Mouse (Mus musculus) lung, postnatal 0 days (tissue): ENCODE data around the gene Fam178b. TPM values are rescaled to one million over a fixed set of nuclear protein-coding genes. Genes with fewer than 3 reads are reported as not detected.

Source experiments
- ATAC-seq: fragments of 200-750 bp; cut with Nextera tagmentation; 2 replicates; pipeline ENCODE4 v1.8.0; 2017; ENCODE audit warnings: moderate library complexity
- DNase-seq: peaks from one replicate; pipeline ENCODE4 v3.0.0-alpha.2; 2016; ENCODE audit warnings: low spot score
- H3K27ac ChIP-seq: fragments of 300-500 bp; sonication (generic); 2 replicates; pipeline ENCODE4 v1.5.1; 2014; ENCODE audit warnings: antibody characterized with exemption, mild to moderate bottlenecking, low read length, mixed read lengths
- H3K27me3 ChIP-seq: fragments of 300-500 bp; sonication (generic); replicated peaks from 2 replicates; pipeline ENCODE4 v1.6.1; 2014; ENCODE audit warnings: low read length, mixed read lengths; ENCODE audit not compliant: insufficient read depth
- H3K36me3 ChIP-seq: fragments of 300-500 bp; sonication (generic); 2 replicates; pipeline ENCODE4 v1.6.1; 2014; ENCODE audit warnings: low read length, mixed read lengths; ENCODE audit not compliant: insufficient read depth
- H3K4me1 ChIP-seq: fragments of 300-500 bp; sonication (generic); 2 replicates; pipeline ENCODE4 v1.6.1; 2014; ENCODE audit warnings: antibody characterized with exemption, low read depth, low read length, mixed read lengths; ENCODE audit not compliant: insufficient read depth
- H3K4me2 ChIP-seq: fragments of 300-500 bp; sonication (generic); replicated peaks from 2 replicates; pipeline ENCODE4 v1.6.1; 2014; ENCODE audit warnings: low read depth, mild to moderate bottlenecking, low read length, moderate library complexity, mixed read lengths
- H3K4me3 ChIP-seq: fragments of 300-500 bp; sonication (generic); 2 replicates; pipeline ENCODE4 v1.5.1; 2014; ENCODE audit warnings: low read depth, low read length
- H3K9ac ChIP-seq: fragments of 300-500 bp; sonication (generic); replicated peaks from 2 replicates; pipeline ENCODE4 v1.6.1; 2014; ENCODE audit warnings: low read depth, mild to moderate bottlenecking
- H3K9me3 ChIP-seq: fragments of 300-500 bp; sonication (generic); 2 replicates; pipeline ENCODE4 v1.6.1; 2016; ENCODE audit warnings: low read length, mixed read lengths
- CTCF ChIP-seq: IDR thresholded peaks from 2 replicates; pipeline ENCODE4 v1.5.1; 2016; ENCODE audit warnings: antibody characterized with exemption, mild to moderate bottlenecking
- EP300 ChIP-seq: IDR thresholded peaks from 2 replicates; pipeline ENCODE4 v1.6.1; 2016; ENCODE audit warnings: antibody characterized with exemption, mild to moderate bottlenecking, control low read depth
- WGBS: fragments of 180-500 bp; shearing (Covaris S2); extraction: QIAGEN DNeasy Blood & Tissue Kit; methylation state at CpG from one replicate; pipeline ENCODE4 v1.1.7; 2014; 5-methylcytosine and 5-hydroxymethylcytosine counted together
- polyA plus RNA-seq: library from polyadenylated mRNA; unstranded; fragments of >200 nt; fragmentation: Nextera tagmentation; extraction: Ambion mirVana; gene quantifications from 2 replicates; pipeline ENCODE4 v1.2.1, GENCODE M21; 2015

Fam178b gene
- polyA plus RNA-seq, 1 experiment from 2014 or later: 5.1 TPM

DNA sequence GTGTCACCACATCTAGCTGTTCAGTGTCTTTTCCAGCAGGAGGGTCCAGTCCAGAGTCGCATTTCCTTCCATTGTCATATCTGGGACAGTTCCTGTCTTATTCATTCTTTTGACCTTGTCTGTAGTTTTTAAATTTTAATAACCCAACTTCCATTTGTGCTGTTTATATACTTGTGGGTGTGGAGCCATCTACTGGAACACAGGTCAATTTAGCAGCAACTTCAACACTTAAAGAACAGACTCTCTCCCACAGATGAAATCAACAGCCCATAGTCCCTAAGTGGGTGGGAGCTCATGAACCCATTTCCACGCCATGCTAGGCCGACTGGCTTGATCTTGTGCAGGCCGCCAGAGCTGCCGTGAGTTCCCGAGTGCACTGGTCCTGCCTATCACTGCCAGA lies 13.4 kb upstream of the Fam178b start:
- TF ChIP-seq CTCF: no peak
- no peak overlapping the region for H3K4me2 ChIP-seq
- no peaks in the 10 kb centered on the region for H3K9me3 ChIP-seq
- no peak overlapping the region for H3K9ac ChIP-seq
- H3K4me3 ChIP-seq: no peak overlapping the region
- ATAC-seq (no peak), DNase-seq (peak; percentile 7)
- H3K36me3 ChIP-seq: 0 out of 2 replicates have a peak, but pooled peaks cover 4% of the 10 kb centered on the region
- H3K27ac ChIP-seq: no peak overlapping the region
- WGBS: 59% methylated on average over 6 of the region's 6 CpGs
- peaks cover 4% of the 10 kb centered on the region; the same call in 1 of the 2 replicates for H3K4me1 ChIP-seq
- H3K27me3 ChIP-seq: no peaks in the 10 kb centered on the region

- WGBS: 78% methylated on average over 6 of the region's 6 CpGs
- H3K36me3 ChIP-seq: 0 out of 2 replicates have a peak, but pooled peaks cover 4% of the 10 kb centered on the region
- peaks cover 4% of the 10 kb centered on the region; the same call in 1 of the 2 replicates for H3K4me1 ChIP-seq
- DNase-seq: no peak
- H3K9ac ChIP-seq: no peak overlapping the region
- H3K9me3 ChIP-seq: no peaks in the 10 kb centered on the region
- no peak overlapping the region for H3K4me3 ChIP-seq
- no peak for ATAC-seq
- no peaks in the 10 kb centered on the region for H3K27me3 ChIP-seq
- TF ChIP-seq CTCF (no peak), EP300 (no peak)
- H3K27ac ChIP-seq: no peak overlapping the region
- no peak overlapping the region for H3K4me2 ChIP-seq
Measured at GRCm38 (mm10) chr1:36694871-36695270, 11.9 kb upstream of the Fam178b start.

- DNase-seq (peak; percentile 99), ATAC-seq (peak; percentile 99)
- H3K4me3 ChIP-seq: peak within 1 kb of the TSS; percentile 68
- TF ChIP-seq CTCF (no peak), EP300 (no peak)
- WGBS: 1% methylated on average over 66 of the region's 68 CpGs
- no peak within 1 kb of the TSS for H3K27ac ChIP-seq
- H3K9me3 ChIP-seq: no peaks in the 10 kb centered on the region
- H3K9ac ChIP-seq: peak within 1 kb of the TSS; percentile 75
- peaks cover 4% of the 10 kb centered on the region; the same call in 1 of the 2 replicates for H3K4me1 ChIP-seq
- H3K27me3 ChIP-seq: no peaks in the 10 kb centered on the region
- peak within 1 kb of the TSS; percentile 77 for H3K4me2 ChIP-seq
- H3K36me3 ChIP-seq: no peaks in the 10 kb centered on the region
Measured at GRCm38 (mm10) chr1:36691271-36692155, 8.5 kb upstream of the Fam178b start, which contains the start of gene Cox5b. Gene Cox5b (plus strand): TSS chr1:36691449.

DNA sequence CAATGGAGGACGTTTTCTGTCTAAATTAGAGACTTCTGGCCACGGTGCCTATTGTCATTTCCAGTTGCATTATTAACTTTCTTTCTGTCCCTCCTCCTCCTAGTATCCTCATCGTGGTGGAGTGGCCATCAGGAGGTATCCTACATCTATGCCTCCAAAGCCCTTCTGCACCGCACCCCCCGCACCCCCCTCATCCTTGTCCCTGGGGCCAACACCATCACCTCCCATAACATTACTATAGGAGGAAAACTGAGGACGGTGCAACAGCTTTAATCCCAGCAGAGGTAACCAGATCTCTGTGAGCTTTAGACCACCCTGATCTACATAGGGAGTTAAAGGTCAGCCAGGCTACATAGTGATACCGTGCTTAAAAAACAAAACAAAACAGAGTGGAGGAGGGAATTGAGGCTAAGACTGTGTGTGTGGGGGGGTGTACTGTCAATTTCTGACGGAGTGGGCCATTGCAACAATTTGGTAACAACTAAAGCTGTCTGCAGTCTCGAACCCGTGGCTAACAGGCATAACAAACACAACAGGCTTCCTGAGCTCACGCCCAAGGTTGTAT lies 7.8 kb upstream of the Fam178b start:
- 57% methylated on average over 11 of the region's 11 CpGs for WGBS
- ATAC-seq (peak; percentile 6; the same call in 1 of the 2 replicates), DNase-seq (peak; percentile 4)
- no peak for TF ChIP-seq EP300
- TF ChIP-seq CTCF: no peak
- Histone ChIP-seq H3K4me3 (peak overlapping the region; percentile 68; the same call in 1 of the 2 replicates), H3K4me1 (peaks cover 4% of the 10 kb centered on the region; the same call in 1 of the 2 replicates), H3K36me3 (no peaks in the 10 kb centered on the region), H3K27ac (no peak overlapping the region), H3K27me3 (no peaks in the 10 kb centered on the region), H3K9me3 (no peaks in the 10 kb centered on the region), H3K4me2 (peak overlapping the region; percentile 77), H3K9ac (no peak overlapping the region)

GRCm38 (mm10) chr1:36683810-36684467 lies 956 bp upstream of the Fam178b start:
- Histone ChIP-seq H3K4me1 (no peaks in the 10 kb centered on the region), H3K4me2 (no peak overlapping the region), H3K9me3 (no peaks in the 10 kb centered on the region), H3K4me3 (no peak overlapping the region), H3K36me3 (no peaks in the 10 kb centered on the region), H3K27ac (no peak overlapping the region), H3K27me3 (no peaks in the 10 kb centered on the region), H3K9ac (no peak overlapping the region)
- peak; percentile 87 for DNase-seq
- WGBS: 10% methylated on average over 13 of the region's 13 CpGs
- ATAC-seq: peak; percentile 88
- no peak for TF ChIP-seq EP300
- TF ChIP-seq CTCF: peak; percentile 93

GRCm38 (mm10) chr1:36680893-36681292 lies 2.1 kb downstream of the Fam178b start:
- no peaks in the 10 kb centered on the region for H3K36me3 ChIP-seq
- H3K4me3 ChIP-seq: no peak overlapping the region
- H3K9ac ChIP-seq: no peak overlapping the region
- no peak for ATAC-seq
- TF ChIP-seq EP300: no peak
- TF ChIP-seq CTCF: no peak
- WGBS: 70% methylated on average over 7 of the region's 7 CpGs
- H3K27ac ChIP-seq: no peak overlapping the region
- H3K9me3 ChIP-seq: no peaks in the 10 kb centered on the region
- H3K4me1 ChIP-seq: no peaks in the 10 kb centered on the region
- H3K4me2 ChIP-seq: no peak overlapping the region
- no peaks in the 10 kb centered on the region for H3K27me3 ChIP-seq
- DNase-seq: no peak
